Mouse (Mus musculus) lung, postnatal 10 days (tissue): ENCODE measurements around the gene Zfp979.
"Not testable (repeated sequence)": the region's sequence is repeated elsewhere in the genome, so short reads cannot be mapped to it uniquely, and the experiment has no call there.

ENCODE experiments used
- DNase-seq: peaks from one replicate; pipeline ENCODE4 v3.0.0; 2021

The Zfp979 gene

GRCm38 (mm10) chr4:147642413-147642812 is at the start of gene Zfp979:
Zfp979 (minus strand) TSS chr4:147642513.
- not testable (repeated sequence) for DNase-seq

GRCm38 (mm10) chr4:147655245-147655644 is 12.9 kb upstream of the Zfp979 start:
- DNase-seq: not testable (repeated sequence)

GRCm38 (mm10) chr4:147647407-147647806 is 5.1 kb upstream of the Zfp979 start:
- not testable (repeated sequence) for DNase-seq

GRCm38 (mm10) chr4:147641932-147642331 is 381 bp downstream of the Zfp979 start:
- DNase-seq: not testable (repeated sequence)

- not testable (repeated sequence) for DNase-seq
Measured at GRCm38 (mm10) chr4:147633818-147634262, 8.5 kb downstream of the Zfp979 start.

- not testable (repeated sequence) for DNase-seq
Measured at GRCm38 (mm10) chr4:147606511-147606910, 35.8 kb downstream of the Zfp979 start.

- no peak for DNase-seq
Measured at GRCm38 (mm10) chr4:147605521-147605920, 36.8 kb downstream of the Zfp979 start.

GRCm38 (mm10) chr4:147603806-147604205 is 38.5 kb downstream of the Zfp979 start:
- no peak for DNase-seq

GRCm38 (mm10) chr4:147601881-147602280 is 40.4 kb downstream of the Zfp979 start:
- DNase-seq: no peak

GRCm38 (mm10) chr4:147598831-147599230 is 43.5 kb downstream of the Zfp979 start:
- DNase-seq: no peak

- DNase-seq: no peak
Measured at GRCm38 (mm10) chr4:147597685-147598084, 44.6 kb downstream of the Zfp979 start.

GRCm38 (mm10) chr4:147594630-147595029 is 47.7 kb downstream of the Zfp979 start:
- not testable (repeated sequence) for DNase-seq

GRCm38 (mm10) chr4:147586511-147587473 is 55.5 kb downstream of the Zfp979 start:
- DNase-seq: no peak

- DNase-seq: not testable (repeated sequence)
Measured at GRCm38 (mm10) chr4:147579371-147579770, 62.9 kb downstream of the Zfp979 start.

- DNase-seq: not testable (repeated sequence)
Measured at GRCm38 (mm10) chr4:147571156-147571555, 71.2 kb downstream of the Zfp979 start.

GRCm38 (mm10) chr4:147565426-147566220 is 76.7 kb downstream of the Zfp979 start:
- DNase-seq: no peak
